Mouse (Mus musculus) MEL (cell line): ENCODE data around the gene Glce. TPM values are rescaled to one million over a fixed set of nuclear protein-coding genes. Genes with fewer than 3 reads are reported as not detected.

Experiments used
- DNase-seq: peaks from one replicate; pipeline ENCODE4 v3.0.0; 2011; ENCODE audit warnings: low read depth, low spot score
- H3K27ac ChIP-seq: 2 replicates; pipeline ENCODE4 v1.5.1; 2012; ENCODE audit warnings: low read depth, mild to moderate bottlenecking, control low read depth, low read length, moderate library complexity; ENCODE audit not compliant: control insufficient read depth
- H3K27me3 ChIP-seq, 2 experiments: fragments of 150-350 bp in 1 of 2; sonication (generic) in 1 of 2; 2 replicates each; pipeline ENCODE4 v1.6.1; 2012; ENCODE audit warnings: low read length in 2 of 2, mild to moderate bottlenecking in 2 of 2, improper control_type of control experiment in 1 of 2, moderate library complexity in 1 of 2; ENCODE audit not compliant: insufficient read depth in 2 of 2, control insufficient read depth in 1 of 2
- H3K36me3 ChIP-seq, 2 experiments: 2 replicates each; pipeline ENCODE4 v1.6.1; 2012 to 2014; ENCODE audit warnings: low read length in 2 of 2, improper control_type of control experiment in 1 of 2, inconsistent platforms in 1 of 2, mild to moderate bottlenecking in 1 of 2; ENCODE audit not compliant: insufficient read depth in 2 of 2, control insufficient read depth in 1 of 2
- H3K4me1 ChIP-seq, 2 experiments: fragments of 150-350 bp in 1 of 2; sonication (generic) in 1 of 2; 2 replicates each; pipeline ENCODE4 v1.6.1; 2012; ENCODE audit warnings: low read length in 2 of 2, improper control_type of control experiment in 1 of 2, mild to moderate bottlenecking in 1 of 2; ENCODE audit not compliant: insufficient read depth in 2 of 2, control insufficient read depth in 1 of 2
- H3K4me3 ChIP-seq, 2 experiments: fragments of 150-350 bp in 1 of 2; sonication (generic) in 1 of 2; 2 replicates each; pipeline ENCODE4 v1.5.1; 2012; ENCODE audit warnings: low read depth in 2 of 2, low read length in 2 of 2, mild to moderate bottlenecking in 2 of 2, moderate library complexity in 2 of 2, control low read depth in 1 of 2, improper control_type of control experiment in 1 of 2; ENCODE audit not compliant: control insufficient read depth in 1 of 2, insufficient read depth in 1 of 2
- H3K79me2 ChIP-seq: 2 replicates; pipeline ENCODE4 v1.6.1; 2012; ENCODE audit warnings: mild to moderate bottlenecking, low read length, moderate library complexity; ENCODE audit not compliant: control insufficient read depth, poor library complexity, insufficient read depth
- H3K9ac ChIP-seq: 2 replicates; pipeline ENCODE4 v1.6.1; 2012; ENCODE audit warnings: low read depth, mild to moderate bottlenecking, control low read depth, low read length, moderate library complexity; ENCODE audit not compliant: control insufficient read depth, poor library complexity, severe bottlenecking
- H3K9me3 ChIP-seq: fragments of 150-350 bp; sonication (generic); replicated peaks from 2 replicates; pipeline ENCODE4 v1.6.1; 2012; ENCODE audit warnings: mild to moderate bottlenecking, low read length, improper control_type of control experiment, moderate library complexity; ENCODE audit not compliant: insufficient read depth
- CHD1 ChIP-seq: IDR thresholded peaks from 2 replicates; pipeline ENCODE4 v1.6.1; 2012; ENCODE audit warnings: low read depth, mild to moderate bottlenecking, inconsistent platforms, low read length, improper control_type of control experiment
- CHD2 ChIP-seq: IDR thresholded peaks from 2 replicates; pipeline ENCODE4 v1.6.1; 2011; ENCODE audit warnings: low read length, improper control_type of control experiment
- E2F4 ChIP-seq: IDR thresholded peaks from 2 replicates; pipeline ENCODE4 v1.6.1; 2011; ENCODE audit warnings: low read depth, low read length, improper control_type of control experiment, borderline replicate concordance
- EP300 ChIP-seq, 2 experiments: IDR thresholded peaks; 2 replicates each; pipeline ENCODE4 v1.6.1; 2011; ENCODE audit warnings: improper control_type of control experiment in 2 of 2, low read length in 2 of 2, low read depth in 1 of 2, mild to moderate bottlenecking in 1 of 2
- ETS1 ChIP-seq: IDR thresholded peaks from 2 replicates; pipeline ENCODE4 v1.6.1; 2012; ENCODE audit warnings: low read depth, mild to moderate bottlenecking, inconsistent platforms, low read length, improper control_type of control experiment, moderate library complexity
- GABPA ChIP-seq: IDR thresholded peaks from 2 replicates; pipeline ENCODE4 v1.6.1; 2012; ENCODE audit warnings: low read depth, mild to moderate bottlenecking, inconsistent platforms, low read length, improper control_type of control experiment, moderate library complexity
- HCFC1 ChIP-seq: IDR thresholded peaks from 2 replicates; pipeline ENCODE4 v1.6.1; 2012; ENCODE audit warnings: low read depth, mild to moderate bottlenecking, inconsistent platforms, low read length, improper control_type of control experiment, moderate library complexity
- JUND ChIP-seq: IDR thresholded peaks from 2 replicates; pipeline ENCODE4 v1.6.1; 2011; ENCODE audit warnings: low read depth, mild to moderate bottlenecking, improper control_type of control experiment, low read length
- MAX ChIP-seq: IDR thresholded peaks from 2 replicates; pipeline ENCODE4 v1.6.1; 2011; ENCODE audit warnings: low read length, improper control_type of control experiment
- MAZ ChIP-seq: IDR thresholded peaks from 2 replicates; pipeline ENCODE4 v1.6.1; 2012; ENCODE audit warnings: low read depth, mild to moderate bottlenecking, inconsistent platforms, low read length, improper control_type of control experiment
- MYB ChIP-seq: IDR thresholded peaks from 2 replicates; pipeline ENCODE4 v1.6.1; 2011; ENCODE audit warnings: mild to moderate bottlenecking, low read depth, low read length, improper control_type of control experiment
- MYC ChIP-seq: IDR thresholded peaks from 2 replicates; pipeline ENCODE4 v1.6.1; 2011; ENCODE audit warnings: low read depth, mild to moderate bottlenecking, low read length, improper control_type of control experiment, moderate library complexity
- NELFE ChIP-seq: IDR thresholded peaks from 2 replicates; pipeline ENCODE4 v1.6.1; 2011; ENCODE audit warnings: low read depth, low read length, improper control_type of control experiment
- NRF1 ChIP-seq: IDR thresholded peaks from 2 replicates; pipeline ENCODE4 v1.6.1; 2014; ENCODE audit warnings: low read depth, mild to moderate bottlenecking, inconsistent platforms, low read length, improper control_type of control experiment, moderate library complexity; ENCODE audit not compliant: poor library complexity, insufficient read depth, severe bottlenecking
- POLR2AphosphoS2 ChIP-seq: IDR thresholded peaks from 2 replicates; pipeline ENCODE4 v1.6.1; 2011; ENCODE audit warnings: low read length, improper control_type of control experiment
- POLR2AphosphoS5 ChIP-seq: IDR thresholded peaks from 2 replicates; pipeline ENCODE4 v1.6.1; 2012; ENCODE audit warnings: low read depth, borderline replicate concordance, mild to moderate bottlenecking, inconsistent platforms, low read length, moderate library complexity, mixed read lengths
- RAD21 ChIP-seq: IDR thresholded peaks from 2 replicates; pipeline ENCODE4 v1.6.1; 2011; ENCODE audit warnings: mild to moderate bottlenecking, low read depth, low read length, improper control_type of control experiment
- RCOR1 ChIP-seq: IDR thresholded peaks from 2 replicates; pipeline ENCODE4 v1.6.1; 2012; ENCODE audit warnings: low read depth, mild to moderate bottlenecking, inconsistent platforms, low read length, improper control_type of control experiment
- SIN3A ChIP-seq: IDR thresholded peaks from 2 replicates; pipeline ENCODE4 v1.6.1; 2012; ENCODE audit warnings: low read length, improper control_type of control experiment, inconsistent platforms
- SMC3 ChIP-seq: IDR thresholded peaks from 2 replicates; pipeline ENCODE4 v1.6.1; 2011; ENCODE audit warnings: low read depth, low read length, improper control_type of control experiment
- TAL1 ChIP-seq: IDR thresholded peaks from 2 replicates; pipeline ENCODE4 v1.6.1; 2012; ENCODE audit warnings: mild to moderate bottlenecking, inconsistent platforms, low read length, moderate library complexity, mixed read lengths
- USF1 ChIP-seq: IDR thresholded peaks from 2 replicates; pipeline ENCODE4 v1.6.1; 2014; ENCODE audit warnings: low read depth, mild to moderate bottlenecking, inconsistent platforms, low read length, improper control_type of control experiment, moderate library complexity
- ZC3H11A ChIP-seq: IDR thresholded peaks from 2 replicates; pipeline ENCODE4 v1.6.1; 2012; ENCODE audit warnings: low read depth, mild to moderate bottlenecking, inconsistent platforms, low read length, improper control_type of control experiment
- ZKSCAN1 ChIP-seq: IDR thresholded peaks from 2 replicates; pipeline ENCODE4 v1.6.1; 2012; ENCODE audit warnings: low read depth, mild to moderate bottlenecking, inconsistent platforms, low read length, improper control_type of control experiment, moderate library complexity
- ZMIZ1 ChIP-seq: IDR thresholded peaks from 2 replicates; pipeline ENCODE4 v1.6.1; 2012; ENCODE audit warnings: low read depth, mild to moderate bottlenecking, inconsistent platforms, low read length, improper control_type of control experiment, moderate library complexity
- polyA plus RNA-seq, 2 experiments: library from polyadenylated mRNA; stranded (reverse) in 1 of 2; unstranded in 1 of 2; fragments of >175 nt in 1 of 2; fragments of >200 nt in 1 of 2; gene quantifications; 2 replicates each; pipeline versions ENCODE4 v1.2.1 to v1.2.4; 2012; ENCODE audit warnings: low replicate concordance in 2 of 2, low read depth in 1 of 2; ENCODE audit not compliant: insufficient read length in 2 of 2, insufficient read depth in 1 of 2, missing spikeins in 1 of 2
- total RNA-seq: library from RNA; depleted of rRNA; stranded (reverse); fragments of 300-350 nt; gene quantifications from 2 replicates; pipeline ENCODE4 v1.2.3, GENCODE M21; 2012

The Glce gene
- total and polyA plus RNA-seq, 3 experiments = 9.2 to 12.2 TPM; not detected in 1

DNA sequence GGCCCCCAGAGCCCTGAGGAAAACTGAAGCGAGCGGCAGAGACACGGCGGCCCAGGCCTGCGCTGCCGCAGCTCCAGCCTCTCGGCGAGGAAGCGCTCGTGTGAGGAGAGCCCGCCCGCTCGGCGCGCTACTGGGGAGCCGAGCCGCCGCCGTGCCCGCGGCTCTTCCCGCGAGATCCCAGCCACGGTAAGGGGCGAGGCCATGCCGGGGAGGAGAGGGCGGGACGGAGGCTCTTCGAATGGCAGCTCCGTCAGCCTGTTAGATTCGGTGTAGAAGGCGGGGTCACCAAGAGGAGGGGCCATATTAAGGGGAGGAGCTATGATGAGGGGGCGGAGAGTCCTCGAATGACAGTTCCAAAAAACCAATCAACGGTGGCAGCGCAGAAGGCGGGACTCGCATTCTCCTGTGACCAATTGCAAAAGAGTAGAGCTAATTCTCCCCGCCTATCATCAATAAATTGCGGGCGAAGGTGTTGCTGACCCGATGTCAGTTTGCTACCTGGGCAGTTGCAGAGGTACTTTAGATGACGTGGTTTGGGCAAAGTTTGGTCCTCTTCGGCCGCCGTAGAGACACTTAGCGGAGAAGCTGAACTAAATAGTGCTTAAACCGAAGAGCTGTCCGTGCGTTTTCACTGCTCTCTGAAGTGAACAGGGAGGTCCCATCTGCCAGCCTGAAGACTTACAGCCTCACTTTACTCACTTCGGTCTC lies at the start of gene Glce (continued):
- TF ChIP-seq CHD1 (no peak), MYB (peak; percentile 66), SIN3A (peak; percentile 41; the same call in 1 of the 2 replicates), EP300 (IDR thresholded peaks at IDR 0.05; ENCODE audit: low read depth in 1 of 2, low read length in 2 of 2) (0 out of 4 replicates have a peak, but pooled peaks of 1 of the 2 experiments have one; percentile 5)

- no peak for DNase-seq
- Histone ChIP-seq H3K79me2 (no peaks in the 10 kb centered on the region), H3K9me3 (no peaks in the 10 kb centered on the region), H3K36me3 (no peaks in the 10 kb centered on the region), H3K4me1 (no peaks in the 10 kb centered on the region), H3K27ac (no peak overlapping the region)
- no peak for TF ChIP-seq MAX
- TF ChIP-seq EP300 (IDR thresholded peaks at IDR 0.05; ENCODE audit: low read depth in 1 of 2, low read length in 2 of 2) = no peak
- no peak for TF ChIP-seq SMC3
- TF ChIP-seq ETS1 = no peak
- no peak for TF ChIP-seq ZC3H11A
- TF ChIP-seq USF1 = no peak
- no peak for TF ChIP-seq NRF1
- TF ChIP-seq, all 39 proteins: peak for 0
- H3K4me3 ChIP-seq = no peak overlapping the region
- H3K9ac ChIP-seq = no peak overlapping the region
- peaks cover 0 to 4% of the 10 kb centered on the region in 2 experiments for H3K27me3 ChIP-seq
These were observed 49.8 kb upstream of the Glce start for GRCm38 (mm10) chr9:62172239-62172638.

GRCm38 (mm10) chr9:62170921-62171320 lies 48.5 kb upstream of the Glce start:
- TF ChIP-seq CHD1 (no peak), GABPA (no peak), ETS1 (no peak), E2F4 (no peak), POLR2AphosphoS2 (no peak), RCOR1 (no peak), NRF1 (no peak), HCFC1 (no peak), MYC (no peak), ZKSCAN1 (no peak), ZMIZ1 (no peak), CHD2 (no peak), POLR2AphosphoS5 (no peak), USF1 (no peak), JUND (no peak), NELFE (no peak), TAL1 (no peak), MAX (no peak), RAD21 (no peak), MAZ (no peak)
- Histone ChIP-seq H3K36me3 (no peaks in the 10 kb centered on the region), H3K79me2 (no peaks in the 10 kb centered on the region), H3K9ac (no peak overlapping the region), H3K27ac (no peak overlapping the region), H3K4me3 (no peak overlapping the region), H3K9me3 (no peaks in the 10 kb centered on the region), H3K27me3 (peaks cover 0 to 7% of the 10 kb centered on the region in 2 experiments), H3K4me1 (no peaks in the 10 kb centered on the region)
- DNase-seq = no peak
